Mouse (Mus musculus): ENCODE results near the gene Adarb1. TPM values are rescaled to one million over a fixed set of nuclear protein-coding genes. Genes with fewer than 3 reads are reported as not detected.
A peak's percentile ranks its signal among the peaks of the same experiment; 100 is the strongest.

The Adarb1 gene
- polyA plus RNA-seq, 1 experiment from 2014 or later = 4.5 TPM

GRCm38 (mm10) chr10:77314711-77315266 is 103.3 kb downstream of the Adarb1 start:
- no peak overlapping the region for H3K4me3 ChIP-seq (ENCODE audit: low read depth, low read length)
- H3K9ac ChIP-seq (ENCODE audit: low read depth, low read length) = no peak overlapping the region
- no peak overlapping the region for H3K4me2 ChIP-seq
- H3K27ac ChIP-seq (ENCODE audit: low read depth, low read length) = no peak overlapping the region
- H3K9me3 ChIP-seq (ENCODE audit: control insufficient read depth, low read length) = no peaks in the 10 kb centered on the region
- 70% methylated on average over 9 of the region's 9 CpGs for WGBS
- H3K36me3 ChIP-seq (ENCODE audit: control insufficient read depth, insufficient read depth, low read length) = no peaks in the 10 kb centered on the region
- no peak for ATAC-seq (replicated peaks; ENCODE audit: low FRiP score)
- H3K4me1 ChIP-seq (replicated peaks; ENCODE audit: control insufficient read depth, insufficient read depth, low read length) = no peaks in the 10 kb centered on the region
- H3K27me3 ChIP-seq (replicated peaks; ENCODE audit: control insufficient read depth, insufficient read depth, low read length) = no peaks in the 10 kb centered on the region
- no peak for DNase-seq (ENCODE audit: low spot score)

GRCm38 (mm10) chr10:77308978-77309377 is 109.1 kb downstream of the Adarb1 start:
- 81% methylated on average over 10 of the region's 10 CpGs for WGBS

GRCm38 (mm10) chr10:77305766-77306165 is 112.3 kb downstream of the Adarb1 start:
- Histone ChIP-seq H3K27me3 (replicated peaks; ENCODE audit: control insufficient read depth, insufficient read depth, low read length) (no peaks in the 10 kb centered on the region), H3K4me3 (ENCODE audit: low read depth, low read length) (no peak overlapping the region), H3K4me1 (replicated peaks; ENCODE audit: control insufficient read depth, insufficient read depth, low read length) (peaks cover 2% of the 10 kb centered on the region), H3K9ac (ENCODE audit: low read depth, low read length) (no peak overlapping the region), H3K36me3 (ENCODE audit: control insufficient read depth, insufficient read depth, low read length) (no peaks in the 10 kb centered on the region), H3K27ac (ENCODE audit: low read depth, low read length) (no peak overlapping the region), H3K9me3 (ENCODE audit: control insufficient read depth, low read length) (no peaks in the 10 kb centered on the region), H3K4me2 (no peak overlapping the region)
- 79% methylated on average over 8 of the region's 8 CpGs for WGBS
- ATAC-seq (replicated peaks; ENCODE audit: low FRiP score) = no peak
- DNase-seq (ENCODE audit: low spot score) = no peak

More at GRCm38 (mm10) chr10:77308978-77309377, 109.1 kb downstream of the Adarb1 start:
- Histone ChIP-seq H3K9ac (ENCODE audit: low read depth, low read length) (no peak overlapping the region), H3K4me3 (ENCODE audit: low read depth, low read length) (no peak overlapping the region), H3K9me3 (ENCODE audit: control insufficient read depth, low read length) (no peaks in the 10 kb centered on the region), H3K4me2 (no peak overlapping the region), H3K27ac (ENCODE audit: low read depth, low read length) (no peak overlapping the region), H3K4me1 (replicated peaks; ENCODE audit: control insufficient read depth, insufficient read depth, low read length) (no peaks in the 10 kb centered on the region), H3K36me3 (ENCODE audit: control insufficient read depth, insufficient read depth, low read length) (no peaks in the 10 kb centered on the region), H3K27me3 (replicated peaks; ENCODE audit: control insufficient read depth, insufficient read depth, low read length) (no peaks in the 10 kb centered on the region)
- ATAC-seq (replicated peaks; ENCODE audit: low FRiP score) = no peak
- no peak for DNase-seq (ENCODE audit: low spot score)

- Histone ChIP-seq H3K36me3 (ENCODE audit: control insufficient read depth, insufficient read depth, low read length) (no peaks in the 10 kb centered on the region), H3K27me3 (replicated peaks; ENCODE audit: control insufficient read depth, insufficient read depth, low read length) (no peaks in the 10 kb centered on the region), H3K9ac (ENCODE audit: low read depth, low read length) (no peak overlapping the region), H3K4me3 (ENCODE audit: low read depth, low read length) (no peak overlapping the region), H3K4me1 (replicated peaks; ENCODE audit: control insufficient read depth, insufficient read depth, low read length) (peaks cover 10% of the 10 kb centered on the region), H3K4me2 (no peak overlapping the region), H3K9me3 (ENCODE audit: control insufficient read depth, low read length) (no peaks in the 10 kb centered on the region), H3K27ac (ENCODE audit: low read depth, low read length) (no peak overlapping the region)
- DNase-seq (ENCODE audit: low spot score) (no peak), ATAC-seq (replicated peaks; ENCODE audit: low FRiP score) (no peak)
- WGBS = 67% methylated on average over 4 of the region's 4 CpGs
Observed at GRCm38 (mm10) chr10:77304840-77305533, 113.1 kb downstream of the Adarb1 start.

- H3K9ac ChIP-seq (ENCODE audit: low read depth, low read length) = no peak overlapping the region
- H3K27me3 ChIP-seq (replicated peaks; ENCODE audit: control insufficient read depth, insufficient read depth, low read length) = no peaks in the 10 kb centered on the region
- H3K4me3 ChIP-seq (ENCODE audit: low read depth, low read length) = no peak overlapping the region
- ATAC-seq (replicated peaks; ENCODE audit: low FRiP score) = no peak
- H3K4me2 ChIP-seq = no peak overlapping the region
- H3K9me3 ChIP-seq (ENCODE audit: control insufficient read depth, low read length) = no peaks in the 10 kb centered on the region
- H3K4me1 ChIP-seq (replicated peaks; ENCODE audit: control insufficient read depth, insufficient read depth, low read length) = peaks cover 16% of the 10 kb centered on the region
- DNase-seq (ENCODE audit: low spot score) = no peak
- no peaks in the 10 kb centered on the region for H3K36me3 ChIP-seq (ENCODE audit: control insufficient read depth, insufficient read depth, low read length)
- no peak overlapping the region for H3K27ac ChIP-seq (ENCODE audit: low read depth, low read length)
- WGBS = 83% methylated on average over 3 of the region's 3 CpGs
Observed at GRCm38 (mm10) chr10:77304362-77304761, 113.7 kb downstream of the Adarb1 start.

DNA sequence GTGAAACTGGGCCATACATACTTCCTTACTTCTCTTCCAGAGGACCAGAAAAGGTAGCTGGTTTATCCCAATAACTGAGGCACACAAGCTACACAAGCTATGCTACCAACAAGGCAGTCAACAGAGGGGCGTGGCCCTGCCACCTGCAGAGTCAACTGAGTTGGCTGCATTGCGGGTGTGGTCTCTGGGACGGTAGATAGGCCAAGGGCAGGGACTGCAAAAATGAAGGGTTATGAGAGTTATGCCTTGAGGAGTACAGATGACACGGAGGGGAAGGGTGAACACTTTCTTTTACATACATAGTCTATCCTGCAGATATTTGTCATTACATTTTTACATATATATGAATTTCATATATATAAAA is 117.2 kb downstream of the Adarb1 start:
- DNase-seq (ENCODE audit: low spot score) = no peak
- Histone ChIP-seq H3K4me2 (peak overlapping the region; percentile 22; the same call in 1 of the 2 replicates), H3K27me3 (replicated peaks; ENCODE audit: control insufficient read depth, insufficient read depth, low read length) (no peaks in the 10 kb centered on the region), H3K36me3 (ENCODE audit: control insufficient read depth, insufficient read depth, low read length) (no peaks in the 10 kb centered on the region), H3K9me3 (ENCODE audit: control insufficient read depth, low read length) (no peaks in the 10 kb centered on the region), H3K27ac (ENCODE audit: low read depth, low read length) (peak overlapping the region; percentile 43; the same call in 1 of the 2 replicates), H3K9ac (ENCODE audit: low read depth, low read length) (no peak overlapping the region), H3K4me3 (ENCODE audit: low read depth, low read length) (no peak overlapping the region), H3K4me1 (replicated peaks; ENCODE audit: control insufficient read depth, insufficient read depth, low read length) (peaks cover 34% of the 10 kb centered on the region)
- peak; percentile 91 for ATAC-seq (replicated peaks; ENCODE audit: low FRiP score)
- WGBS = 60% methylated on average over 4 of the region's 4 CpGs

DNA sequence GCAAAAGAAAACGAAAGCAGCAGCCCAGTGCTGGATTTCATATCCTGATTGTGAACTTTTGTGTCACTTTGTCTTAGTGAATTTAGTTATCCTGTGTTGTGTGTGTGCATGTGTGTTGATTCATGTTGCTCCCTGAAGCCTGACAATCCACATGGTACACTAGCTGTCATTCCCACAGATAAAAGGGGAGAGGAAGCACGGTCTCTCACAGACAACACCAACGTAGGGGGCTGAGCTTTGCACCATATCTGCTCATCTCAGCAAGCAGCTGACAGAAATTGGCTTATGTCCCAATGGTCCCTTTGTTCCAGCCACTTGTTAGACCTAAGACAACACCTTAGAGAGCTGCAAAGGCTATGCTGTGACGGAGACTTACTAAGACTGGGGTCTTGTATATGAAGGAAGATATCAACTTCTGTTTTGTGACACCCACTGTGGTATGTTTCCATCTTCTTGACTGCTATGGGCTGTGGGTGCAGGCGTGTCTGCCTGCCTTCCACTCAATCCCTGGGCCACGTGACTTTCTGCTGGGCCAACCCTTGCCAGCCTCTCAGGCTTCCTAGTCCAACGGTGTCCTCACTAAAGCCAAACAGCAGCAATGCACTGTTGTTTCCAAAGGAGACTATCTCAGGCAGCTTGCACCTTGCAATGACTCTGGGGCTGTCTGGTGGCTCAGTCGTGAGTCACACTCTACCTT is 117.7 kb downstream of the Adarb1 start:
- H3K9me3 ChIP-seq (ENCODE audit: control insufficient read depth, low read length) = no peaks in the 10 kb centered on the region
- H3K27me3 ChIP-seq (replicated peaks; ENCODE audit: control insufficient read depth, insufficient read depth, low read length) = no peaks in the 10 kb centered on the region
- ATAC-seq (replicated peaks; ENCODE audit: low FRiP score) (peak; percentile 30; the same call in 1 of the 2 replicates), DNase-seq (ENCODE audit: low spot score) (no peak)
- peak overlapping the region; percentile 22 for H3K4me2 ChIP-seq
- peaks cover 38% of the 10 kb centered on the region for H3K4me1 ChIP-seq (replicated peaks; ENCODE audit: control insufficient read depth, insufficient read depth, low read length)
- peak overlapping the region; percentile 30; the same call in 1 of the 2 replicates for H3K9ac ChIP-seq (ENCODE audit: low read depth, low read length)
- WGBS = 73% methylated on average over 8 of the region's 8 CpGs
- H3K27ac ChIP-seq (ENCODE audit: low read depth, low read length) = peak overlapping the region; percentile 43; the same call in 1 of the 2 replicates
- H3K4me3 ChIP-seq (ENCODE audit: low read depth, low read length) = no peak overlapping the region
- no peaks in the 10 kb centered on the region for H3K36me3 ChIP-seq (ENCODE audit: control insufficient read depth, insufficient read depth, low read length)

DNA sequence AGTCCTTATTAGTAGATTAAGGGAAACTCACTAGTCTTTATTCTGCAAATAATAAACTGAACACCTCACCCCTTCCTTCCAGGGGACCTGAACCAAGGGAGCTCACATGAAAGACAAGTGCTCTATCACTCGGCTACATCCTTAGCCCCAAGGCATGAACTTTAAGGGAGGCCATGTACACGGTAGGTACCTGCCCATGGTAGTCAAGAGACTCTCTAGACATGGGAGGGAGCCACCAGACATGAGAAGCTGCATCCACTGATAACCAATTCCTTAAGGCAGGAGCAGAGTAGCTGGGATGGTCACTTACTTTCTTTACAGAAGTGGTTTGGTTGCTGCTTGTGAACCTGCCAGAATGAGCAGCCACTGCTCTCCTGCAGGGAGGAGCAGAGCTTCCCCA is 118.9 kb downstream of the Adarb1 start:
- Histone ChIP-seq H3K4me1 (replicated peaks; ENCODE audit: control insufficient read depth, insufficient read depth, low read length) (peaks cover 38% of the 10 kb centered on the region), H3K9me3 (ENCODE audit: control insufficient read depth, low read length) (no peaks in the 10 kb centered on the region), H3K4me2 (no peak overlapping the region), H3K36me3 (ENCODE audit: control insufficient read depth, insufficient read depth, low read length) (no peaks in the 10 kb centered on the region), H3K4me3 (ENCODE audit: low read depth, low read length) (no peak overlapping the region), H3K27me3 (replicated peaks; ENCODE audit: control insufficient read depth, insufficient read depth, low read length) (no peaks in the 10 kb centered on the region), H3K9ac (ENCODE audit: low read depth, low read length) (no peak overlapping the region), H3K27ac (ENCODE audit: low read depth, low read length) (no peak overlapping the region)
- ATAC-seq (replicated peaks; ENCODE audit: low FRiP score) (peak; percentile 33; the same call in 1 of the 2 replicates), DNase-seq (ENCODE audit: low spot score) (no peak)
- WGBS = 77% methylated on average over 2 of the region's 2 CpGs

Data from liver, embryonic 11.5 days (tissue).